Mouse (Mus musculus) urinary bladder, postnatal 36 days (tissue): ENCODE measurements around the gene Srsf4.

Experiments used
- DNase-seq, 2 experiments: peaks; one replicate each; pipeline ENCODE4 v3.0.0; 2022; ENCODE audit warnings: low spot score in 2 of 2, mixed read lengths in 1 of 2

Srsf4 gene

GRCm38 (mm10) chr4:131914046-131914643 is 40.7 kb downstream of the Srsf4 start:
- DNase-seq = no peak

- DNase-seq = no peak
Observed at GRCm38 (mm10) chr4:131914891-131915469, 41.6 kb downstream of the Srsf4 start.

GRCm38 (mm10) chr4:131915821-131916328 is 42.5 kb downstream of the Srsf4 start:
- DNase-seq = no peak

- peak; percentile 73 to 78 for DNase-seq
Observed at GRCm38 (mm10) chr4:131916425-131916824, 43.0 kb downstream of the Srsf4 start.

GRCm38 (mm10) chr4:131917010-131917555 is 43.7 kb downstream of the Srsf4 start:
- DNase-seq = no peak

- DNase-seq = no peak
Observed at GRCm38 (mm10) chr4:131918026-131918533, 44.7 kb downstream of the Srsf4 start.

GRCm38 (mm10) chr4:131918711-131919500 is 45.5 kb downstream of the Srsf4 start:
- no peak for DNase-seq

GRCm38 (mm10) chr4:131919506-131920140 is 46.2 kb downstream of the Srsf4 start:
- no peak for DNase-seq

GRCm38 (mm10) chr4:131920141-131920594 is 46.8 kb downstream of the Srsf4 start:
- DNase-seq = peak in 1 of 2 experiments; percentile 46

- peak; percentile 39 to 42 for DNase-seq
Observed at GRCm38 (mm10) chr4:131920595-131921351, 47.4 kb downstream of the Srsf4 start.

GRCm38 (mm10) chr4:131921461-131922346 is 48.3 kb downstream of the Srsf4 start, which contains the start of gene Tmem200b:
Gene Tmem200b, plus strand, starts transcription at chr4:131921771.
- no peak for DNase-seq

GRCm38 (mm10) chr4:131922404-131922803 is 49.0 kb downstream of the Srsf4 start:
- DNase-seq = no peak

GRCm38 (mm10) chr4:131924096-131924810 is 50.8 kb downstream of the Srsf4 start:
- DNase-seq = no peak

- DNase-seq = no peak
Observed at GRCm38 (mm10) chr4:131929146-131929545, 55.7 kb downstream of the Srsf4 start.

- no peak for DNase-seq
Observed at GRCm38 (mm10) chr4:131939459-131939858, 66.0 kb downstream of the Srsf4 start.

- no peak for DNase-seq
Observed at GRCm38 (mm10) chr4:131940846-131941245, 67.4 kb downstream of the Srsf4 start.

GRCm38 (mm10) chr4:131947848-131948247 is 74.4 kb downstream of the Srsf4 start:
- no peak for DNase-seq

GRCm38 (mm10) chr4:131949903-131950302 is 76.5 kb downstream of the Srsf4 start:
- DNase-seq = no peak

- no peak for DNase-seq
Observed at GRCm38 (mm10) chr4:131950657-131951056, 77.2 kb downstream of the Srsf4 start.
